Mouse (Mus musculus) cerebellum, adult 2 months (tissue): ENCODE measurements around the gene Cyb561d1.

Experiments used
- CTCF ChIP-seq: fragments of 200-500 bp; IDR thresholded peaks from 2 replicates; pipeline ENCODE4 v1.5.1; 2011; ENCODE audit warnings: low read depth, mild to moderate bottlenecking, control low read depth, low read length, moderate library complexity, borderline replicate concordance; ENCODE audit not compliant: insufficient read depth
- POLR2A ChIP-seq: fragments of 200-500 bp; IDR thresholded peaks from 2 replicates; pipeline ENCODE4 v1.6.1; 2011; ENCODE audit warnings: low read length, control low read depth, borderline replicate concordance; ENCODE audit not compliant: insufficient read depth

DNA sequence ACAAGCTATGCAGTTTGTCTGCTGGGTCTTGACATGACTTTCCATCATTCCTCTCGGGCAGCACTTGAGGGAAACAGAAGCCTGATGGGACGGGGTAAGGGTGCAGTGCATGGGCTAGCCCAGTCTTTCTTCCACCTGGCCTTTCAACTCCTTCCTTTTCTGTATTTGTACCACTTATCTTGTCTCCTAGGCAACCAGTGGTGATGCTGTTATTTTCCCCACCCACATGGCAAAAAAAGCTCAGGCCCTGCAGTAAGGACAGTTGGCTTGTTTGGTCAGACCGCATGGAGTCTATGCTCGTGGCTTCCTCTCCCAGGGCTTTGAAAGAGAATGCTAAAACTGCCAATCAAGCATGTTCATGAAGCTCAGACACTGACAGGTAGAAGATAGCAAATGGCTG, 7.3 kb downstream of the Cyb561d1 start:
- TF ChIP-seq POLR2A (no peak), CTCF (no peak)
